Mouse (Mus musculus) midbrain, embryonic 15.5 days (tissue): ENCODE measurements around the gene Rab10. TPM values are rescaled to one million over a fixed set of nuclear protein-coding genes. Genes with fewer than 3 reads are reported as not detected.

Source experiments
- ATAC-seq: fragments of 200-750 bp; cut with Nextera tagmentation; replicated peaks from 2 replicates; pipeline ENCODE4 v1.8.0; 2017; ENCODE audit warnings: moderate TSS enrichment
- H3K27ac ChIP-seq: fragments of 300-500 bp; sonication (generic); 2 replicates; pipeline ENCODE4 v1.5.1; 2015; ENCODE audit warnings: mild to moderate bottlenecking, inconsistent platforms
- H3K27me3 ChIP-seq: fragments of 300-500 bp; sonication (generic); replicated peaks from 2 replicates; pipeline ENCODE4 v1.6.1; 2015; ENCODE audit warnings: inconsistent platforms
- H3K36me3 ChIP-seq: fragments of 300-500 bp; sonication (generic); replicated peaks from 2 replicates; pipeline ENCODE4 v1.6.1; 2015; ENCODE audit warnings: inconsistent platforms
- H3K4me1 ChIP-seq: fragments of 300-500 bp; sonication (generic); 2 replicates; pipeline ENCODE4 v1.6.1; 2015; ENCODE audit warnings: inconsistent platforms
- H3K4me2 ChIP-seq: fragments of 300-500 bp; sonication (generic); 2 replicates; pipeline ENCODE4 v1.6.1; 2015; ENCODE audit warnings: inconsistent platforms, mild to moderate bottlenecking, moderate library complexity
- H3K4me3 ChIP-seq: fragments of 300-500 bp; sonication (generic); 2 replicates; pipeline ENCODE4 v1.5.1; 2015; ENCODE audit warnings: mild to moderate bottlenecking, inconsistent platforms
- H3K9ac ChIP-seq: fragments of 300-500 bp; sonication (generic); 2 replicates; pipeline ENCODE4 v1.6.1; 2015; ENCODE audit warnings: mild to moderate bottlenecking, inconsistent platforms
- H3K9me3 ChIP-seq: fragments of 300-500 bp; sonication (generic); 2 replicates; pipeline ENCODE4 v1.6.1; 2016; ENCODE audit warnings: inconsistent platforms
- WGBS: fragments of 180-500 bp; shearing (Covaris S2); methylation state at CpG from one replicate; pipeline ENCODE4 v1.1.7; 2015; ENCODE audit warnings: mixed read lengths; 5-methylcytosine and 5-hydroxymethylcytosine counted together
- polyA plus RNA-seq: library from polyadenylated mRNA; unstranded; fragments of >200 nt; fragmentation: Nextera tagmentation; extraction: Ambion mirVana; gene quantifications from 2 replicates; pipeline ENCODE4 v1.2.1, GENCODE M21; 2015

Rab10 gene
- polyA plus RNA-seq, result 145 and 148 TPM in 2 replicates

- H3K27me3 ChIP-seq, result no peaks in the 10 kb centered on the region
- peak within 1 kb of the TSS; percentile 93 for H3K27ac ChIP-seq
- no peaks in the 10 kb centered on the region for H3K9me3 ChIP-seq
- H3K36me3 ChIP-seq, result no peaks in the 10 kb centered on the region
- H3K4me1 ChIP-seq, result peaks cover 28% of the 10 kb centered on the region
- H3K4me2 ChIP-seq, result peak within 1 kb of the TSS; percentile 91
- ATAC-seq, result peak; percentile 96
- H3K9ac ChIP-seq, result peak within 1 kb of the TSS; percentile 81
- peak within 1 kb of the TSS; percentile 76 for H3K4me3 ChIP-seq
- WGBS, result under 1% methylated on average over 110 of the region's 111 CpGs
Observed at GRCm38 (mm10) chr12:3309391-3310320, at the start of gene Rab10. Rab10 (minus strand) TSS chr12:3309969.

GRCm38 (mm10) chr12:3359302-3359701 lies 49.5 kb upstream of the Rab10 start:
- no peak overlapping the region for H3K27ac ChIP-seq
- ATAC-seq, result 0 out of 2 replicates have a peak, but pooled peaks have one; percentile 9
- no peaks in the 10 kb centered on the region for H3K9me3 ChIP-seq

GRCm38 (mm10) chr12:3356824-3357223 lies 47.1 kb upstream of the Rab10 start:
- Histone ChIP-seq H3K36me3 (no peaks in the 10 kb centered on the region), H3K27me3 (no peaks in the 10 kb centered on the region), H3K4me1 (no peaks in the 10 kb centered on the region), H3K9me3 (no peaks in the 10 kb centered on the region), H3K4me3 (0 out of 2 replicates have a peak overlapping the region, but pooled peaks have one; percentile 12), H3K27ac (no peak overlapping the region), H3K4me2 (peak overlapping the region; percentile 27), H3K9ac (no peak overlapping the region)
- WGBS, result 78% methylated on average over 16 of the region's 16 CpGs
- ATAC-seq, result no peak

More at GRCm38 (mm10) chr12:3359302-3359701, 49.5 kb upstream of the Rab10 start:
- H3K36me3 ChIP-seq, result no peaks in the 10 kb centered on the region
- H3K4me1 ChIP-seq, result 0 out of 2 replicates have a peak, but pooled peaks cover under 1% of the 10 kb centered on the region
- no peak overlapping the region for H3K4me2 ChIP-seq
- H3K9ac ChIP-seq, result no peak overlapping the region
- WGBS, result 29% methylated on average over 3 of the region's 3 CpGs
- no peak overlapping the region for H3K4me3 ChIP-seq
- no peaks in the 10 kb centered on the region for H3K27me3 ChIP-seq

GRCm38 (mm10) chr12:3355068-3355467 lies 45.3 kb upstream of the Rab10 start:
- H3K4me1 ChIP-seq, result no peaks in the 10 kb centered on the region
- no peak overlapping the region for H3K4me3 ChIP-seq
- no peak overlapping the region for H3K27ac ChIP-seq
- H3K27me3 ChIP-seq, result no peaks in the 10 kb centered on the region
- no peak overlapping the region for H3K9ac ChIP-seq
- H3K4me2 ChIP-seq, result no peak overlapping the region
- WGBS, result 89% methylated on average over 8 of the region's 8 CpGs
- H3K36me3 ChIP-seq, result no peaks in the 10 kb centered on the region
- no peaks in the 10 kb centered on the region for H3K9me3 ChIP-seq
- ATAC-seq, result no peak

- H3K4me1 ChIP-seq, result no peaks in the 10 kb centered on the region
- no peaks in the 10 kb centered on the region for H3K27me3 ChIP-seq
- ATAC-seq, result no peak
Observed at GRCm38 (mm10) chr12:3352216-3352615, 42.4 kb upstream of the Rab10 start.

GRCm38 (mm10) chr12:3350136-3350535 lies 40.4 kb upstream of the Rab10 start:
- no peaks in the 10 kb centered on the region for H3K36me3 ChIP-seq
- ATAC-seq, result no peak
- WGBS, result 84% methylated on average over 5 of the region's 5 CpGs
- H3K9ac ChIP-seq, result no peak overlapping the region
- H3K27me3 ChIP-seq, result no peaks in the 10 kb centered on the region
- no peak overlapping the region for H3K27ac ChIP-seq
- H3K9me3 ChIP-seq, result no peaks in the 10 kb centered on the region
- H3K4me3 ChIP-seq, result no peak overlapping the region
- no peaks in the 10 kb centered on the region for H3K4me1 ChIP-seq
- H3K4me2 ChIP-seq, result no peak overlapping the region

More at GRCm38 (mm10) chr12:3352216-3352615, 42.4 kb upstream of the Rab10 start:
- H3K27ac ChIP-seq, result no peak overlapping the region
- no peak overlapping the region for H3K4me3 ChIP-seq
- no peaks in the 10 kb centered on the region for H3K9me3 ChIP-seq
- WGBS, result 85% methylated on average over 6 of the region's 6 CpGs
- no peak overlapping the region for H3K9ac ChIP-seq
- H3K4me2 ChIP-seq, result no peak overlapping the region
- no peaks in the 10 kb centered on the region for H3K36me3 ChIP-seq

- WGBS, result 64% methylated on average over 3 of the region's 3 CpGs
- Histone ChIP-seq H3K4me2 (no peak overlapping the region), H3K27ac (no peak overlapping the region), H3K9ac (no peak overlapping the region), H3K27me3 (no peaks in the 10 kb centered on the region), H3K4me3 (no peak overlapping the region), H3K9me3 (no peaks in the 10 kb centered on the region), H3K36me3 (no peaks in the 10 kb centered on the region), H3K4me1 (no peaks in the 10 kb centered on the region)
- no peak for ATAC-seq
Observed at GRCm38 (mm10) chr12:3349387-3349786, 39.6 kb upstream of the Rab10 start.

GRCm38 (mm10) chr12:3347682-3348081 lies 37.9 kb upstream of the Rab10 start:
- no peaks in the 10 kb centered on the region for H3K36me3 ChIP-seq
- ATAC-seq, result no peak

GRCm38 (mm10) chr12:3345038-3345437 lies 35.3 kb upstream of the Rab10 start:
- Histone ChIP-seq H3K27ac (no peak overlapping the region), H3K4me2 (no peak overlapping the region), H3K9ac (no peak overlapping the region), H3K27me3 (no peaks in the 10 kb centered on the region), H3K4me3 (no peak overlapping the region), H3K4me1 (no peaks in the 10 kb centered on the region), H3K9me3 (no peaks in the 10 kb centered on the region), H3K36me3 (no peaks in the 10 kb centered on the region)
- WGBS, result 85% methylated on average over 5 of the region's 5 CpGs
- ATAC-seq, result no peak

More at GRCm38 (mm10) chr12:3347682-3348081, 37.9 kb upstream of the Rab10 start:
- Histone ChIP-seq H3K9me3 (no peaks in the 10 kb centered on the region), H3K4me2 (no peak overlapping the region), H3K27me3 (no peaks in the 10 kb centered on the region), H3K9ac (no peak overlapping the region), H3K4me1 (no peaks in the 10 kb centered on the region), H3K27ac (no peak overlapping the region), H3K4me3 (no peak overlapping the region)

- Histone ChIP-seq H3K27ac (no peak overlapping the region), H3K4me2 (no peak overlapping the region), H3K4me3 (no peak overlapping the region), H3K36me3 (no peaks in the 10 kb centered on the region), H3K4me1 (no peaks in the 10 kb centered on the region), H3K27me3 (no peaks in the 10 kb centered on the region), H3K9ac (no peak overlapping the region), H3K9me3 (no peaks in the 10 kb centered on the region)
- WGBS, result 91% methylated on average over 2 of the region's 2 CpGs
- ATAC-seq, result no peak
Observed at GRCm38 (mm10) chr12:3344155-3344554, 34.4 kb upstream of the Rab10 start.

GRCm38 (mm10) chr12:3338931-3339330 lies 29.2 kb upstream of the Rab10 start:
- Histone ChIP-seq H3K4me1 (no peaks in the 10 kb centered on the region), H3K36me3 (no peaks in the 10 kb centered on the region), H3K9ac (no peak overlapping the region), H3K4me3 (no peak overlapping the region), H3K27ac (no peak overlapping the region), H3K27me3 (no peaks in the 10 kb centered on the region), H3K4me2 (no peak overlapping the region), H3K9me3 (no peaks in the 10 kb centered on the region)
- ATAC-seq, result no peak
- 71% methylated on average over 1 of the region's 1 CpGs for WGBS

GRCm38 (mm10) chr12:3329677-3330076 lies 19.9 kb upstream of the Rab10 start:
- Histone ChIP-seq H3K4me3 (no peak overlapping the region), H3K36me3 (no peaks in the 10 kb centered on the region), H3K4me1 (no peaks in the 10 kb centered on the region), H3K27ac (no peak overlapping the region), H3K27me3 (no peaks in the 10 kb centered on the region), H3K9me3 (no peaks in the 10 kb centered on the region), H3K9ac (no peak overlapping the region), H3K4me2 (no peak overlapping the region)
- ATAC-seq, result no peak
- WGBS, result 82% methylated on average over 4 of the region's 4 CpGs

GRCm38 (mm10) chr12:3325232-3325631 lies 15.5 kb upstream of the Rab10 start:
- no peak for ATAC-seq

More at GRCm38 (mm10) chr12:3325232-3325631, 15.5 kb upstream of the Rab10 start:
- Histone ChIP-seq H3K27ac (no peak overlapping the region), H3K9me3 (no peaks in the 10 kb centered on the region), H3K4me3 (no peak overlapping the region), H3K27me3 (no peaks in the 10 kb centered on the region), H3K36me3 (no peaks in the 10 kb centered on the region), H3K4me1 (no peaks in the 10 kb centered on the region), H3K9ac (no peak overlapping the region), H3K4me2 (no peak overlapping the region)
- 82% methylated on average over 2 of the region's 2 CpGs for WGBS
